Mouse (Mus musculus) kidney, embryonic 16.5 days (tissue): Measurements from ENCODE around the gene Npas3. TPM values are rescaled to one million over a fixed set of nuclear protein-coding genes. Genes with fewer than 3 reads are reported as not detected.

Experiments used
- ATAC-seq: fragments of 200-750 bp; cut with Nextera tagmentation; 2 replicates; pipeline ENCODE4 v1.8.0; 2017; ENCODE audit warnings: moderate TSS enrichment; ENCODE audit not compliant: low FRiP score, low TSS enrichment
- H3K27ac ChIP-seq: fragments of 300-500 bp; sonication (generic); 2 replicates; pipeline ENCODE4 v1.5.1; 2014; ENCODE audit warnings: low read length
- H3K27me3 ChIP-seq: fragments of 300-500 bp; sonication (generic); 2 replicates; pipeline ENCODE4 v1.6.1; 2014; ENCODE audit warnings: low read length, control low read depth, mixed read lengths; ENCODE audit not compliant: insufficient read depth
- H3K36me3 ChIP-seq: fragments of 300-500 bp; sonication (generic); 2 replicates; pipeline ENCODE4 v1.6.1; 2014; ENCODE audit warnings: low read length, control low read depth, mixed read lengths; ENCODE audit not compliant: insufficient read depth
- H3K4me1 ChIP-seq: fragments of 300-500 bp; sonication (generic); 2 replicates; pipeline ENCODE4 v1.6.1; 2014; ENCODE audit warnings: low read length, control low read depth, mixed read lengths; ENCODE audit not compliant: insufficient read depth
- H3K4me2 ChIP-seq: fragments of 300-500 bp; sonication (generic); replicated peaks from 2 replicates; pipeline ENCODE4 v1.6.1; 2014; ENCODE audit warnings: low read depth, low read length
- H3K4me3 ChIP-seq: fragments of 300-500 bp; sonication (generic); 2 replicates; pipeline ENCODE4 v1.5.1; 2014; ENCODE audit warnings: mild to moderate bottlenecking, low read length
- H3K9ac ChIP-seq: fragments of 300-500 bp; sonication (generic); replicated peaks from 2 replicates; pipeline ENCODE4 v1.6.1; 2014; ENCODE audit warnings: low read length
- H3K9me3 ChIP-seq: fragments of 300-500 bp; sonication (generic); 2 replicates; pipeline ENCODE4 v1.6.1; 2016; ENCODE audit warnings: low read length, control low read depth
- WGBS: fragments of 180-500 bp; shearing (Covaris S2); extraction: QIAGEN DNeasy Blood & Tissue Kit; methylation state at CpG from one replicate; pipeline ENCODE4 v1.1.7; 2014; 5-methylcytosine and 5-hydroxymethylcytosine counted together
- polyA plus RNA-seq: library from polyadenylated mRNA; unstranded; fragments of >200 nt; fragmentation: Nextera tagmentation; extraction: Ambion mirVana; gene quantifications from 2 replicates; pipeline ENCODE4 v1.2.1, GENCODE M21; 2015

The Npas3 gene
- polyA plus RNA-seq, 1 experiment from 2014 or later, result 0.92 TPM

GRCm38 (mm10) chr12:53822881-53823280 is 574.4 kb downstream of the Npas3 start:
- Histone ChIP-seq H3K36me3 (no peaks in the 10 kb centered on the region), H3K4me3 (no peak overlapping the region), H3K4me2 (no peak overlapping the region), H3K4me1 (peaks cover 15% of the 10 kb centered on the region; the same call in 1 of the 2 replicates), H3K27me3 (no peaks in the 10 kb centered on the region), H3K9me3 (no peaks in the 10 kb centered on the region), H3K27ac (no peak overlapping the region), H3K9ac (no peak overlapping the region)
- WGBS, result 71% methylated on average over 4 of the region's 4 CpGs
- ATAC-seq, result no peak

GRCm38 (mm10) chr12:53825251-53825650 is 576.8 kb downstream of the Npas3 start:
- Histone ChIP-seq H3K36me3 (no peaks in the 10 kb centered on the region), H3K4me2 (no peak overlapping the region), H3K27me3 (no peaks in the 10 kb centered on the region), H3K9ac (no peak overlapping the region), H3K4me3 (no peak overlapping the region), H3K9me3 (no peaks in the 10 kb centered on the region), H3K4me1 (peaks cover 15% of the 10 kb centered on the region; the same call in 1 of the 2 replicates), H3K27ac (no peak overlapping the region)
- no peak for ATAC-seq

- Histone ChIP-seq H3K27ac (no peak overlapping the region), H3K36me3 (no peaks in the 10 kb centered on the region), H3K9ac (no peak overlapping the region), H3K4me2 (no peak overlapping the region), H3K9me3 (no peaks in the 10 kb centered on the region), H3K4me1 (peaks cover 15% of the 10 kb centered on the region; the same call in 1 of the 2 replicates), H3K4me3 (no peak overlapping the region), H3K27me3 (no peaks in the 10 kb centered on the region)
- WGBS, result 34% methylated on average over 12 of the region's 12 CpGs
- ATAC-seq, result peak; percentile 73; the same call in 1 of the 2 replicates
These were observed 577.6 kb downstream of the Npas3 start for GRCm38 (mm10) chr12:53825898-53826605.

DNA sequence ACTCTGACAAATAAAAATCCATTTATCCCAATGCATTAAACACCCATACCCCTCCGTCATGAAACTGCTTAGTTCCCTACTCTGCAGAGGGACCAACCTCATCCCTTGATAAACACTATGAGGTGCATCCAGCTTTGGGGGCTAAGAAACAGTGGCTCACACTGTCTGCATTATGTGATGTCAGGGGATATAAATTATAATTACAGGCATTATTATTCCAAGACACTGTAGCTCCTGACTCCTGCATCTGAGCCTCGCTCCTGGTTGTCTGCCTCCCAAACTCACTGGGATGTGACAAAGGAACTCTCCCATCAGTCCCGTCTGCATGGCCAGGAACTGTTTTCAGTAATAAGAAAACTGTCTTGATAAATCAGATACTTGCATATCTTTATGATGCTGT is 578.3 kb downstream of the Npas3 start:
- no peaks in the 10 kb centered on the region for H3K36me3 ChIP-seq
- no peak for ATAC-seq

GRCm38 (mm10) chr12:53832590-53832989 is 584.1 kb downstream of the Npas3 start:
- H3K27ac ChIP-seq, result no peak overlapping the region
- H3K27me3 ChIP-seq, result no peaks in the 10 kb centered on the region
- no peak for ATAC-seq
- no peaks in the 10 kb centered on the region for H3K9me3 ChIP-seq
- H3K4me2 ChIP-seq, result no peak overlapping the region
- no peak overlapping the region for H3K9ac ChIP-seq
- no peaks in the 10 kb centered on the region for H3K4me1 ChIP-seq
- no peaks in the 10 kb centered on the region for H3K36me3 ChIP-seq
- no peak overlapping the region for H3K4me3 ChIP-seq
- 67% methylated on average over 6 of the region's 6 CpGs for WGBS

More for the DNA sequence above, 578.3 kb downstream of the Npas3 start:
- H3K27me3 ChIP-seq, result no peaks in the 10 kb centered on the region
- no peak overlapping the region for H3K9ac ChIP-seq
- no peak overlapping the region for H3K4me2 ChIP-seq
- H3K27ac ChIP-seq, result no peak overlapping the region
- peaks cover 15% of the 10 kb centered on the region; the same call in 1 of the 2 replicates for H3K4me1 ChIP-seq
- 25% methylated on average over 3 of the region's 3 CpGs for WGBS
- H3K9me3 ChIP-seq, result no peaks in the 10 kb centered on the region
- H3K4me3 ChIP-seq, result no peak overlapping the region

DNA sequence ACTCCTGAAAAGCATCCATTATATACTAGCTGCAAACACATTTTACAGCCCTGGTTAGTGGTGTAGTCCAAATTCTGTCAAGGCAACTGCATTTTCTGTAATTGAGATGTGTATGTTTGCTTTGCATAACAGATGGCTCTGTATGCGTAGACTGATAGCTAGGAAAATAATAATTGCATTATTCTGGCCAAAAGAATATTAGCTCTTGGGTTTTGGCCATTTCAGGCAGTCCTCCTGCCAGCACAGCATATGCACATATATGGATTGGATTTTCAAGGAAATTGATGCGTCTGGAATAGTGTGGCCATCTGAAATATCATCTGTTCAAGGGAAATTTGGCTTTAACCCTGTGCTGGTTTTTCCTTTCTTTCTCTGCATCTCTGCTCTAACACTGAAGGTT is 584.9 kb downstream of the Npas3 start:
- H3K4me2 ChIP-seq, result no peak overlapping the region
- H3K36me3 ChIP-seq, result no peaks in the 10 kb centered on the region
- no peaks in the 10 kb centered on the region for H3K9me3 ChIP-seq
- peaks cover 4% of the 10 kb centered on the region; the same call in 1 of the 2 replicates for H3K4me1 ChIP-seq
- ATAC-seq, result no peak
- H3K4me3 ChIP-seq, result no peak overlapping the region
- H3K27me3 ChIP-seq, result no peaks in the 10 kb centered on the region
- no peak overlapping the region for H3K9ac ChIP-seq
- no peak overlapping the region for H3K27ac ChIP-seq
- 84% methylated on average over 2 of the region's 2 CpGs for WGBS

DNA sequence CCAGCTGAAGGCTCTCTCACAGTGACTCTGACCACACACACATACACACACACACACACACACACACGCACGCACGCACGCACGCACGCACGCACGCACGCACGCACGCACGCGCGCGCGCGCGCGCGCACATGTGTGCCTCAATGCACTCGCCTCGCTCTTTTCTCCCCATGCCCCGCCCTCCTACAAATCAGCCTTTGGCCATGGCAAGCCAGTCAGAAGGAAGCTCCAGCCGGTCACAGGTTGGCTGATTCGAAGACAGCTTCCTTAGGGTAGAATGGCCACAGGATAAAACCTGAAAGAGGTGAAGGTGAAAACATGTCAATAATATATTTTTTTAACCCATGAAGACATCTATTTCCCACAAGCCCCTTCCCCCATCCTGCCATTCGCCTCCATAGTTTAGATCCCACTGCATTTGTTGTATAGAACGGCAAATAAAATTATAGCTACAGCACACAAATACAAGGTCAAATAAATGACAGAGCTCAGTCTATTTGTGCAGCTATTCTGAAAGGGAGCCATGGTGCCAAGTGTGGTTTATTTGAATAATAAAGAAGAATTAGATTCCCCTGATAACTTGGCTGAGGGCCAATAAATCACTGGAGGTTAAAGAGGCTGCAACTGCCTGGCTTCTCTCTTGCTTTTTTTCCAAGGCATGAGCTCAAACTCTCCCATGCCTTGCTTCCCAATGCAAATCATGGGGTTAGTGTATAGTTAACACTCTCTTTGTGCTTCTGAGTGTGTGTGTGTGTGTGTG is 587.7 kb downstream of the Npas3 start:
- Histone ChIP-seq H3K27ac (no peak overlapping the region), H3K9ac (no peak overlapping the region), H3K4me2 (no peak overlapping the region), H3K9me3 (no peaks in the 10 kb centered on the region), H3K36me3 (no peaks in the 10 kb centered on the region), H3K4me1 (peaks cover 11% of the 10 kb centered on the region; the same call in 1 of the 2 replicates), H3K4me3 (no peak overlapping the region), H3K27me3 (no peaks in the 10 kb centered on the region)
- ATAC-seq, result no peak
- WGBS, result 75% methylated on average over 27 of the region's 27 CpGs

DNA sequence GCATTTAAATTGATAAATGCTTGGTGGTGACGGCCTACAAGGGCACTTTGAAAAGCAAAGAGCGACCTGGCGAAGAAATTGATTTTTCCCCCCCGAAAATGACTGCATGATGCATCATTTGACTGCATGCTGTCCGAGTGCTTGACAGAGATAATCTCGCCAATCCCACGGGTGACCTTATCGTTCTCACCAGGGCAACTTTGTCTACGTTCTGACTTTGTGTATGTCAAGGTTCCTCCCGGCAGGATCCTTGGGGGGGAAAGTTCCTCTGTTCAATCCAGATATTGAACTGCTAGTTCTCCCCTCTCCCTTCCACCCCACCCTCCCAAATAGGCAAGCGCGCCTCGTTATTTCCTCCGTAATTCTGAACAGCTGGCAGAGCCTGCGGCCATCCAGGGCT is 588.9 kb downstream of the Npas3 start:
- Histone ChIP-seq H3K4me2 (no peak overlapping the region), H3K27me3 (no peaks in the 10 kb centered on the region), H3K9me3 (no peaks in the 10 kb centered on the region), H3K27ac (no peak overlapping the region), H3K36me3 (no peaks in the 10 kb centered on the region), H3K9ac (no peak overlapping the region), H3K4me1 (peaks cover 11% of the 10 kb centered on the region; the same call in 1 of the 2 replicates), H3K4me3 (no peak overlapping the region)
- WGBS, result 79% methylated on average over 15 of the region's 15 CpGs
- no peak for ATAC-seq

- H3K4me3 ChIP-seq, result no peak overlapping the region
- H3K36me3 ChIP-seq, result no peaks in the 10 kb centered on the region
- H3K4me2 ChIP-seq, result no peak overlapping the region
- no peak overlapping the region for H3K27ac ChIP-seq
- ATAC-seq, result peak; percentile 84
- no peaks in the 10 kb centered on the region for H3K27me3 ChIP-seq
- 16% methylated on average over 7 of the region's 7 CpGs for WGBS
- no peaks in the 10 kb centered on the region for H3K9me3 ChIP-seq
- peaks cover 11% of the 10 kb centered on the region; the same call in 1 of the 2 replicates for H3K4me1 ChIP-seq
- H3K9ac ChIP-seq, result no peak overlapping the region
These were observed 590.1 kb downstream of the Npas3 start for GRCm38 (mm10) chr12:53838541-53838940.
